In the genomic region with DNA sequence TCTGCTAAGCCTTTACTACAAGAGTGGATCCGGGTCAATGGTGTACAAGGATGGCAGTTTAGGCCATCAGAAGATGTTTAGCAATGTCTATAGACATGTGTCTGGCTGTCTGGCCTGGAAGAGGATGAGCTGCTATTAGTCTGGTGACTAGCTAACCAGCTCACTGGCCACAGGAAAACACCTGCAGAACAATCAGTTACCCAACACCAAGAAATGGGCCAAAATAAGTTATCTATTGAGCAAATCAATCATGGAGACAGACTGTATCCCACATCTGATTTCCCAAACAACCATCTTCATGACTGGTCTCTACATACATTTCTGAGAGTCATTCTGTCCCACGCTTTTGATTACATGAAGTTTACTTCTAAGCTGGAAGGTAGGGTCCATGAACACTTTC, we compare ENCODE assay signal across 23 mouse cellular contexts.
"Had no signal": no experiment of that assay in that cellular context is flagged by ENCODE, and none has a peak within 500 bp of the region (broad histone marks: within the 10 kb centered on the region; RNA-seq: fewer than 3 reads in every experiment).

No protein-coding gene starts in this region.

- H3K9me3 ChIP-seq: heart, embryonic 13.5 days; heart, embryonic 15.5 days; hindbrain, embryonic 10.5 days; hindbrain, embryonic 12.5 days; limb, embryonic 13.5 days had no signal

- H3K9ac ChIP-seq: heart, embryonic 13.5 days; heart, embryonic 15.5 days; hindbrain, embryonic 12.5 days; hindbrain, embryonic 14.5 days; limb, embryonic 13.5 days; liver, embryonic 14.5 days had no signal

- H3K4me3 ChIP-seq: gastrocnemius, adult 2 months; heart, adult 2 months; heart, embryonic 13.5 days; heart, embryonic 15.5 days; hindbrain, embryonic 10.5 days; hindbrain, embryonic 12.5 days; layer of hippocampus, adult 2 months; left cerebral cortex, adult 2 months; limb, embryonic 13.5 days had no signal

- H3K27ac ChIP-seq: gastrocnemius, adult 2 months; heart, adult 2 months; heart, embryonic 13.5 days; heart, embryonic 15.5 days; hindbrain, embryonic 10.5 days; hindbrain, embryonic 12.5 days; hindbrain, embryonic 14.5 days; layer of hippocampus, adult 2 months; left cerebral cortex, adult 2 months; limb, embryonic 13.5 days; liver, embryonic 14.5 days had no signal

- DNase-seq: gastrocnemius, adult 2 months; gastrocnemius, postnatal 10 days; gastrocnemius, postnatal 25 days; heart, adult 2 months; heart, postnatal 4 days; kidney, adult 18-20 months; kidney, postnatal 10 days; kidney, postnatal 25 days had no signal

- H3K27me3 ChIP-seq: heart, embryonic 13.5 days; heart, embryonic 15.5 days; hindbrain, embryonic 12.5 days; limb, embryonic 13.5 days had no signal

- H3K4me2 ChIP-seq: heart, embryonic 11.5 days; heart, embryonic 13.5 days; heart, embryonic 15.5 days; hindbrain, embryonic 12.5 days; hindbrain, embryonic 14.5 days; limb, embryonic 13.5 days; liver, embryonic 11.5 days had no signal

- ATAC-seq: forebrain, embryonic 16.5 days; hindbrain, embryonic 16.5 days; inflammation-experienced regulatory T-cells, adult 6 months; intestine, embryonic 16.5 days had no signal
